Mouse (Mus musculus) C2C12 (cell line): ENCODE results near the gene Nupr1. TPM values are rescaled to one million over a fixed set of nuclear protein-coding genes. Genes with fewer than 3 reads are reported as not detected.

ENCODE experiments used
- H3K27me3 ChIP-seq: one replicate; pipeline ENCODE4 v1.6.1; 2011; ENCODE audit not compliant: control insufficient read depth, insufficient read depth, insufficient read length
- H3K36me3 ChIP-seq: one replicate; pipeline ENCODE4 v1.6.1; 2011; ENCODE audit not compliant: control insufficient read depth, insufficient read depth
- H3K4me3 ChIP-seq: one replicate; pipeline ENCODE4 v1.5.1; 2011; ENCODE audit warnings: mild to moderate bottlenecking, control low read depth; ENCODE audit not compliant: poor library complexity, insufficient read depth, severe bottlenecking
- H3K79me2 ChIP-seq: one replicate; pipeline ENCODE4 v1.6.1; 2011; ENCODE audit not compliant: control insufficient read depth, insufficient read depth
- H3K79me3 ChIP-seq: one replicate; pipeline ENCODE4 v1.6.1; 2011; ENCODE audit warnings: low read depth, control low read depth
- H3ac ChIP-seq: one replicate; pipeline ENCODE3; 2011; ENCODE audit warnings: low read depth; ENCODE audit not compliant: control insufficient read depth, insufficient read length
- CEBPB ChIP-seq: IDR thresholded peaks from one replicate; pipeline ENCODE4 v1.6.1; 2011; ENCODE audit warnings: low read depth, mild to moderate bottlenecking, control low read depth, moderate library complexity
- CTCF ChIP-seq: IDR thresholded peaks from one replicate; pipeline ENCODE4 v1.5.1; 2011; ENCODE audit not compliant: control insufficient read depth, insufficient read depth, insufficient read length
- FOSL1 ChIP-seq: IDR thresholded peaks from one replicate; pipeline ENCODE4 v1.8.0; 2011; ENCODE audit warnings: mild to moderate bottlenecking, low read length; ENCODE audit not compliant: poor library complexity, insufficient read depth, severe bottlenecking
- MAX ChIP-seq: IDR thresholded peaks from one replicate; pipeline ENCODE4 v1.6.1; 2011; ENCODE audit warnings: mild to moderate bottlenecking, control low read depth
- MYOD1 ChIP-seq: IDR thresholded peaks from one replicate; pipeline ENCODE4 v1.6.1; 2011; ENCODE audit warnings: low read depth; ENCODE audit not compliant: control insufficient read depth, insufficient read length
- MYOG ChIP-seq: IDR thresholded peaks from one replicate; pipeline ENCODE4 v1.6.1; 2011; ENCODE audit not compliant: control insufficient read depth, insufficient read length; ENCODE audit errors: extremely low read depth
- USF1 ChIP-seq: IDR thresholded peaks from one replicate; pipeline ENCODE4 v1.6.1; 2011; ENCODE audit warnings: low read depth, mild to moderate bottlenecking, control low read depth, moderate library complexity
- polyA plus RNA-seq: library from polyadenylated mRNA; unstranded; fragments of >200 nt; fragmentation: generic; extraction: Trizol; gene quantifications from one replicate; pipeline ENCODE4 v1.2.1, GENCODE M21; 2012; ENCODE audit warnings: missing spikeins

Nupr1 gene
- polyA plus RNA-seq, 1 experiment: 49.9 TPM

GRCm38 (mm10) chr7:126642545-126643243 lies 12.0 kb upstream of the Nupr1 start:
- H3K79me2 ChIP-seq: no peaks in the 10 kb centered on the region
- TF ChIP-seq MAX: no peak
- no peak for TF ChIP-seq CEBPB
- no peak for TF ChIP-seq MYOD1
- no peak for TF ChIP-seq CTCF
- no peak for TF ChIP-seq MYOG
- no peak for TF ChIP-seq FOSL1
- TF ChIP-seq USF1: no peak
- no peaks in the 10 kb centered on the region for H3K36me3 ChIP-seq
- H3K27me3 ChIP-seq: no peaks in the 10 kb centered on the region
- H3ac ChIP-seq: no peak overlapping the region
- H3K79me3 ChIP-seq: no peaks in the 10 kb centered on the region
- H3K4me3 ChIP-seq: no peak overlapping the region

GRCm38 (mm10) chr7:126636733-126637520 lies 6.3 kb upstream of the Nupr1 start:
- no peak overlapping the region for H3ac ChIP-seq
- TF ChIP-seq CTCF (peak; percentile 65), USF1 (no peak)
- no peaks in the 10 kb centered on the region for H3K36me3 ChIP-seq
- no peaks in the 10 kb centered on the region for H3K27me3 ChIP-seq
- H3K4me3 ChIP-seq: no peak overlapping the region
- H3K79me3 ChIP-seq: no peaks in the 10 kb centered on the region
- no peaks in the 10 kb centered on the region for H3K79me2 ChIP-seq

- no peaks in the 10 kb centered on the region for H3K36me3 ChIP-seq
- TF ChIP-seq MYOG (no peak), CTCF (no peak), MYOD1 (no peak), MAX (no peak), USF1 (no peak), CEBPB (no peak), FOSL1 (no peak)
- no peak overlapping the region for H3K4me3 ChIP-seq
- no peaks in the 10 kb centered on the region for H3K79me3 ChIP-seq
- H3ac ChIP-seq: no peak overlapping the region
- H3K27me3 ChIP-seq: no peaks in the 10 kb centered on the region
- H3K79me2 ChIP-seq: no peaks in the 10 kb centered on the region
These were observed 4.7 kb upstream of the Nupr1 start for GRCm38 (mm10) chr7:126635375-126635774.

GRCm38 (mm10) chr7:126632478-126632877 lies 1.8 kb upstream of the Nupr1 start:
- TF ChIP-seq CTCF (no peak), MAX (no peak), USF1 (no peak), MYOG (no peak), MYOD1 (no peak), CEBPB (no peak), FOSL1 (no peak)

GRCm38 (mm10) chr7:126629915-126630314 lies 746 bp downstream of the Nupr1 start:
- Histone ChIP-seq H3K36me3 (no peaks in the 10 kb centered on the region), H3K79me2 (no peaks in the 10 kb centered on the region), H3ac (no peak overlapping the region), H3K79me3 (no peaks in the 10 kb centered on the region), H3K27me3 (no peaks in the 10 kb centered on the region), H3K4me3 (no peak overlapping the region)
- TF ChIP-seq USF1 (no peak), FOSL1 (no peak), MAX (no peak), CEBPB (no peak), MYOG (no peak), CTCF (no peak), MYOD1 (no peak)

More at GRCm38 (mm10) chr7:126632478-126632877, 1.8 kb upstream of the Nupr1 start:
- no peaks in the 10 kb centered on the region for H3K27me3 ChIP-seq
- H3K79me3 ChIP-seq: no peaks in the 10 kb centered on the region
- no peak overlapping the region for H3ac ChIP-seq
- H3K4me3 ChIP-seq: no peak overlapping the region
- H3K79me2 ChIP-seq: no peaks in the 10 kb centered on the region
- H3K36me3 ChIP-seq: no peaks in the 10 kb centered on the region

GRCm38 (mm10) chr7:126628111-126628510 lies 2.5 kb downstream of the Nupr1 start:
- no peaks in the 10 kb centered on the region for H3K27me3 ChIP-seq
- TF ChIP-seq FOSL1 (no peak), USF1 (no peak), MAX (no peak), MYOG (no peak), CTCF (no peak), MYOD1 (no peak), CEBPB (no peak)
- H3K79me3 ChIP-seq: peaks cover 2% of the 10 kb centered on the region
- H3ac ChIP-seq: no peak overlapping the region
- H3K4me3 ChIP-seq: no peak overlapping the region
- peaks cover 15% of the 10 kb centered on the region for H3K79me2 ChIP-seq
- no peaks in the 10 kb centered on the region for H3K36me3 ChIP-seq
